Mouse (Mus musculus): ENCODE results near the gene Nav3. TPM values are rescaled to one million over a fixed set of nuclear protein-coding genes. Genes with fewer than 3 reads are reported as not detected.
"Not testable (repeated sequence)": the region's sequence is repeated elsewhere in the genome, so short reads cannot be mapped to it uniquely, and the experiment has no call there.

Gene Nav3
- total and polyA plus RNA-seq, 3 experiments = not detected

GRCm38 (mm10) chr10:110034582-110035099 is 421.4 kb downstream of the Nav3 start:
- TF ChIP-seq USF2 (IDR thresholded peaks at IDR 0.05; ENCODE audit: borderline replicate concordance in 1 of 2, insufficient read depth in 1 of 2, low read depth in 1 of 2, low read length in 2 of 2) (no peak), POLR2AphosphoS2 (IDR thresholded peaks at IDR 0.05; ENCODE audit: low read length) (no peak), ZMIZ1 (IDR thresholded peaks at IDR 0.05; ENCODE audit: low read depth, low read length) (no peak), RCOR1 (IDR thresholded peaks at IDR 0.05; ENCODE audit: low read depth, low read length) (no peak), MAZ (IDR thresholded peaks at IDR 0.05; ENCODE audit: low read depth, low read length) (no peak), SIN3A (IDR thresholded peaks at IDR 0.05; ENCODE audit: low read length) (no peak), MAX (IDR thresholded peaks at IDR 0.05; ENCODE audit: low read length) (no peak), HCFC1 (IDR thresholded peaks at IDR 0.05; ENCODE audit: low read depth, low read length) (no peak), CTCF (IDR thresholded peaks at IDR 0.05 in 2 of 3, conservative IDR thresholded peaks at IDR 0.05 in 1 of 3; ENCODE audit: control insufficient read depth in 1 of 3, insufficient read depth in 1 of 3, low read depth in 2 of 3, low read length in 3 of 3, poor library complexity in 1 of 3, severe bottlenecking in 1 of 3) (no peak), SMC3 (IDR thresholded peaks at IDR 0.05; ENCODE audit: low read depth, low read length) (no peak)
- Histone ChIP-seq H3K9ac (ENCODE audit: control insufficient read depth, low read depth, low read length, poor library complexity, severe bottlenecking) (no peak overlapping the region), H3K4me1 (ENCODE audit: control insufficient read depth in 1 of 2, insufficient read depth in 2 of 2, low read length in 2 of 2) (no peaks in the 10 kb centered on the region), H3K27ac (ENCODE audit: control insufficient read depth, low read depth, low read length) (no peak overlapping the region), H3K4me3 (ENCODE audit: control insufficient read depth in 1 of 2, insufficient read depth in 1 of 2, low read depth in 2 of 2, low read length in 2 of 2) (no peak overlapping the region), H3K79me2 (ENCODE audit: control insufficient read depth, insufficient read depth, low read length, poor library complexity) (no peaks in the 10 kb centered on the region), H3K27me3 (ENCODE audit: control insufficient read depth in 1 of 2, insufficient read depth in 2 of 2, low read length in 2 of 2) (no peaks in the 10 kb centered on the region), H3K36me3 (ENCODE audit: control insufficient read depth in 1 of 2, insufficient read depth in 2 of 2, low read length in 2 of 2) (no peaks in the 10 kb centered on the region), H3K9me3 (replicated peaks; ENCODE audit: insufficient read depth, low read length) (no peaks in the 10 kb centered on the region)
- DNase-seq (ENCODE audit: low read depth, low spot score) = no peak

GRCm38 (mm10) chr10:110024897-110025296 is 431.1 kb downstream of the Nav3 start:
- not testable (repeated sequence) for H3K4me1 ChIP-seq (ENCODE audit: control insufficient read depth in 1 of 2, insufficient read depth in 2 of 2, low read length in 2 of 2); H3K27ac ChIP-seq (ENCODE audit: control insufficient read depth, low read depth, low read length); H3K36me3 ChIP-seq (ENCODE audit: control insufficient read depth in 1 of 2, insufficient read depth in 2 of 2, low read length in 2 of 2); H3K4me3 ChIP-seq (ENCODE audit: control insufficient read depth in 1 of 2, insufficient read depth in 1 of 2, low read depth in 2 of 2, low read length in 2 of 2); H3K79me2 ChIP-seq (ENCODE audit: control insufficient read depth, insufficient read depth, low read length, poor library complexity); DNase-seq (ENCODE audit: low read depth, low spot score); H3K9me3 ChIP-seq (replicated peaks; ENCODE audit: insufficient read depth, low read length); H3K9ac ChIP-seq (ENCODE audit: control insufficient read depth, low read depth, low read length, poor library complexity, severe bottlenecking); H3K27me3 ChIP-seq (ENCODE audit: control insufficient read depth in 1 of 2, insufficient read depth in 2 of 2, low read length in 2 of 2)

GRCm38 (mm10) chr10:110022100-110022499 is 433.9 kb downstream of the Nav3 start:
- TF ChIP-seq RCOR1 (IDR thresholded peaks at IDR 0.05; ENCODE audit: low read depth, low read length) = no peak
- TF ChIP-seq MXI1 (IDR thresholded peaks at IDR 0.05; ENCODE audit: low read depth, low read length) = no peak
- no peak for TF ChIP-seq POLR2AphosphoS5 (IDR thresholded peaks at IDR 0.05; ENCODE audit: borderline replicate concordance, low read depth, low read length)
- no peak for TF ChIP-seq E2F4 (IDR thresholded peaks at IDR 0.05; ENCODE audit: borderline replicate concordance, low read depth, low read length)
- DNase-seq (ENCODE audit: low read depth, low spot score) = no peak
- H3K36me3 ChIP-seq (ENCODE audit: control insufficient read depth in 1 of 2, insufficient read depth in 2 of 2, low read length in 2 of 2) = no peaks in the 10 kb centered on the region

More at GRCm38 (mm10) chr10:110022100-110022499, 433.9 kb downstream of the Nav3 start:
- Histone ChIP-seq H3K27me3 (ENCODE audit: control insufficient read depth in 1 of 2, insufficient read depth in 2 of 2, low read length in 2 of 2) (no peaks in the 10 kb centered on the region), H3K9me3 (replicated peaks; ENCODE audit: insufficient read depth, low read length) (no peaks in the 10 kb centered on the region), H3K9ac (ENCODE audit: control insufficient read depth, low read depth, low read length, poor library complexity, severe bottlenecking) (no peak overlapping the region), H3K27ac (ENCODE audit: control insufficient read depth, low read depth, low read length) (no peak overlapping the region), H3K4me3 (ENCODE audit: control insufficient read depth in 1 of 2, insufficient read depth in 1 of 2, low read depth in 2 of 2, low read length in 2 of 2) (no peak overlapping the region), H3K4me1 (ENCODE audit: control insufficient read depth in 1 of 2, insufficient read depth in 2 of 2, low read length in 2 of 2) (no peaks in the 10 kb centered on the region), H3K79me2 (ENCODE audit: control insufficient read depth, insufficient read depth, low read length, poor library complexity) (no peaks in the 10 kb centered on the region)

Measured in MEL (cell line).